ENCODE assay signal across 39 mouse cellular contexts in the genomic region with DNA sequence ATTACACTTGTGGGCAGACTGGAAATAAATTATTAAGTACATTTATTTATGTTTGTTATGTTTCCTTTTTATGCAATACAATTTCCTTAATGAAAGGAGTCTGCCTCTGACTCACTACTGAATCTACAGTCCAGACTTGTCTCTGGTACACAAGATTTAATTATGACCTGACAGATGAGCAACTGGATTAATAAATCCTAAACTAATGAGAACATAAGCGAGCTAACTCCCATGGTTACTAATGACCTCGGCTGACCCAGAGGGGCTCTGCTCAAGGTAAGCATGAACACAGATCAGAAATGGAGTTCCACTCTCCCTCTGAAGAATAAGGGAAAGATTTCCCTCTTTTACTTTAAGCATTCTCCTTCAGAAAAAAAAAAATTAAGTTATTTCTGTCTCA. TPM values are rescaled to one million over a fixed set of nuclear protein-coding genes. Genes with fewer than 3 reads are reported as not detected.
"Had no signal": no experiment of that assay in that cellular context is flagged by ENCODE, and none has a peak within 500 bp of the region (broad histone marks: within the 10 kb centered on the region; RNA-seq: fewer than 3 reads in every experiment).

No protein-coding gene starts in this region.

- DNase-seq: gastrocnemius, adult 2 months; gastrocnemius, postnatal 10 days; gastrocnemius, postnatal 25 days; heart, postnatal 10 days; heart, postnatal 4 days; kidney, adult 18-20 months; kidney, adult 8-10 months; kidney, postnatal 10 days; kidney, postnatal 25 days; kidney, postnatal 4 days; left cerebral cortex, postnatal 4 days; liver, embryonic 13.5 days had no signal

RNA-seq across cellular contexts. Expression of gene Fbxw27, which starts 4.8 kb away (rescaled TPM):
- total RNA-seq: gastrocnemius, adult 2 months; gastrocnemius, postnatal 10 days; gastrocnemius, postnatal 25 days; gastrocnemius, postnatal 4 days; granulocyte monocyte progenitor cell, adult 5-6 weeks; heart, adult 8-10 months; heart, postnatal 10 days; heart, postnatal 25 days; heart, postnatal 4 days; layer of hippocampus, adult 2 months; layer of hippocampus, postnatal 10 days; layer of hippocampus, postnatal 25 days; left cerebral cortex, adult 2 months; left cerebral cortex, postnatal 10 days; left cerebral cortex, postnatal 25 days; left cerebral cortex, postnatal 4 days had no signal
- polyA plus RNA-seq: heart, embryonic 10.5 days; heart, embryonic 12.5 days; heart, embryonic 14.5 days; heart, embryonic 16.5 days; hindbrain, embryonic 10.5 days; hindbrain, embryonic 12.5 days; hindbrain, embryonic 14.5 days; hindbrain, embryonic 16.5 days; inflammation-experienced regulatory T-cells, adult 6 months; intestine, embryonic 15.5 days; intestine, postnatal 0 days; kidney, embryonic 14.5 days; kidney, embryonic 16.5 days; limb, embryonic 11.5 days; limb, embryonic 13.5 days; limb, embryonic 15.5 days; liver, embryonic 11.5 days; liver, embryonic 13.5 days had no signal

RNA-seq across cellular contexts. Expression of gene Spink8, which starts 16.9 kb away (rescaled TPM):
- total RNA-seq: gastrocnemius, adult 2 months; gastrocnemius, postnatal 10 days; gastrocnemius, postnatal 25 days; gastrocnemius, postnatal 4 days; granulocyte monocyte progenitor cell, adult 5-6 weeks; heart, adult 8-10 months; heart, postnatal 10 days; heart, postnatal 25 days; heart, postnatal 4 days; left cerebral cortex, postnatal 4 days had no signal
- polyA plus RNA-seq: heart, embryonic 10.5 days; heart, embryonic 12.5 days; heart, embryonic 14.5 days; heart, embryonic 16.5 days; hindbrain, embryonic 10.5 days; hindbrain, embryonic 12.5 days; hindbrain, embryonic 16.5 days; inflammation-experienced regulatory T-cells, adult 6 months; intestine, embryonic 15.5 days; limb, embryonic 11.5 days; liver, embryonic 11.5 days; liver, embryonic 13.5 days had no signal

RNA-seq across cellular contexts. Expression of gene Fbxw26, which starts 49.3 kb away (rescaled TPM):
- total RNA-seq: gastrocnemius, adult 2 months; gastrocnemius, postnatal 10 days; gastrocnemius, postnatal 25 days; gastrocnemius, postnatal 4 days; granulocyte monocyte progenitor cell, adult 5-6 weeks; heart, adult 8-10 months; heart, postnatal 10 days; heart, postnatal 25 days; heart, postnatal 4 days; layer of hippocampus, adult 2 months; layer of hippocampus, postnatal 10 days; layer of hippocampus, postnatal 25 days; left cerebral cortex, adult 2 months; left cerebral cortex, postnatal 10 days; left cerebral cortex, postnatal 25 days; left cerebral cortex, postnatal 4 days had no signal
- polyA plus RNA-seq: heart, embryonic 10.5 days; heart, embryonic 12.5 days; heart, embryonic 14.5 days; heart, embryonic 16.5 days; hindbrain, embryonic 12.5 days; hindbrain, embryonic 14.5 days; hindbrain, embryonic 16.5 days; inflammation-experienced regulatory T-cells, adult 6 months; intestine, embryonic 15.5 days; intestine, postnatal 0 days; kidney, embryonic 16.5 days; limb, embryonic 11.5 days; limb, embryonic 13.5 days; limb, embryonic 15.5 days; liver, embryonic 11.5 days; liver, embryonic 13.5 days had no signal

RNA-seq across cellular contexts. Expression of gene Camp, which starts 54.2 kb away (rescaled TPM):
- total RNA-seq: gastrocnemius, adult 2 months; gastrocnemius, postnatal 25 days; heart, postnatal 25 days; layer of hippocampus, adult 2 months; layer of hippocampus, postnatal 25 days; left cerebral cortex, adult 2 months; left cerebral cortex, postnatal 10 days; left cerebral cortex, postnatal 25 days; left cerebral cortex, postnatal 4 days had no signal
- polyA plus RNA-seq: heart, embryonic 10.5 days; hindbrain, embryonic 10.5 days; kidney, embryonic 14.5 days had no signal
